Mouse (Mus musculus): Measurements from ENCODE around the gene Slfn4. TPM values are rescaled to one million over a fixed set of nuclear protein-coding genes. Genes with fewer than 3 reads are reported as not detected.

Slfn4 gene
- polyA plus RNA-seq, 1 experiment: not detected

DNA sequence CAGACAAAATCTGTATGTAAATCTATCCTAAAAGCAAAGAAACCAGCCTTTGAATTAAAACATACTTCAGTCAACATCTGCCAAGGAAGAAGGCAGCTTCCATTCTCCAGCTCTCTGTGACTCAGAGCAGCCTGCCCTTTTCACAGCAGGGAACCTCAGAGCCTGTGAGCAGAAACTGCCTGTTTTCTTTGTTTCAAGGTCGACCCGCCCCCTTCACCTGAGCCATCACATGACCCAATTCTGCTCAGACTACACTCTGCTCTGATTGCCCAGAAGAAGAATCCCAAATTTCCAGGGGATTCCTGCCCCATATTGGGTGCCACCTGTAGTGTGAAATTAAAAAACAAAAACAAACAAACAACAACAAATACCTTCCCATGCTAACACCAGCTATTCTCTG is 64.8 kb downstream of the Slfn4 start:
- Histone ChIP-seq H3K4me3 (ENCODE audit: insufficient read depth, low read depth, low read length) (no peak overlapping the region), H3K4me1 (ENCODE audit: control insufficient read depth, insufficient read depth, low read length) (no peaks in the 10 kb centered on the region), H3K27ac (ENCODE audit: insufficient read depth, low read depth, low read length) (no peak overlapping the region)
- TF ChIP-seq POLR2A (IDR thresholded peaks at IDR 0.05; ENCODE audit: insufficient read depth, low read depth, low read length) (no peak), CTCF (IDR thresholded peaks at IDR 0.05; ENCODE audit: insufficient read depth, low read depth, low read length) (no peak)
- WGBS: 12% methylated on average over 2 of the region's 2 CpGs

Other genes with a start within 250 kb of the Slfn4 start
- not detected in 2 replicates for gene Slfn5, start 223.8 kb upstream of the Slfn4 start, polyA plus RNA-seq (2012; ENCODE audit: insufficient read depth, insufficient read length, low replicate concordance, missing spikeins)
- not detected in 2 replicates for gene Slfn9, start 183.4 kb upstream of the Slfn4 start, polyA plus RNA-seq (2012; ENCODE audit: insufficient read depth, insufficient read length, low replicate concordance, missing spikeins)
- not detected in 2 replicates for gene Slfn8, start 154.4 kb upstream of the Slfn4 start, polyA plus RNA-seq (2012; ENCODE audit: insufficient read depth, insufficient read length, low replicate concordance, missing spikeins)
- not detected in 2 replicates for gene Slfn2, start 110.1 kb upstream of the Slfn4 start, polyA plus RNA-seq (2012; ENCODE audit: insufficient read depth, insufficient read length, low replicate concordance, missing spikeins)
- gene Slfn1, start 58.3 kb upstream of the Slfn4 start, polyA plus RNA-seq (2012; ENCODE audit: insufficient read depth, insufficient read length, low replicate concordance, missing spikeins): not detected in 2 replicates
- gene Slfn3, start 16.1 kb downstream of the Slfn4 start, polyA plus RNA-seq (2012; ENCODE audit: insufficient read depth, insufficient read length, low replicate concordance, missing spikeins): not detected in 2 replicates
- not detected in 2 replicates for gene Slfn14, start 111.5 kb downstream of the Slfn4 start, polyA plus RNA-seq (2012; ENCODE audit: insufficient read depth, insufficient read length, low replicate concordance, missing spikeins)
- gene Ap2b1, start 123.8 kb downstream of the Slfn4 start, polyA plus RNA-seq (2012; ENCODE audit: insufficient read depth, insufficient read length, low replicate concordance, missing spikeins): 546 TPM in 1 of 2 replicates, not detected in the other
- gene Pex12, start 127.4 kb downstream of the Slfn4 start, polyA plus RNA-seq (2012; ENCODE audit: insufficient read depth, insufficient read length, low replicate concordance, missing spikeins): not detected in 2 replicates
- gene Rasl10b, start 234.0 kb downstream of the Slfn4 start, polyA plus RNA-seq (2012; ENCODE audit: insufficient read depth, insufficient read length, low replicate concordance, missing spikeins): 96.6 TPM in 1 of 2 replicates, not detected in the other

Measured in olfactory bulb, adult 2 months (tissue).